ENCODE assay signal across 23 mouse cellular contexts in the genomic region with DNA sequence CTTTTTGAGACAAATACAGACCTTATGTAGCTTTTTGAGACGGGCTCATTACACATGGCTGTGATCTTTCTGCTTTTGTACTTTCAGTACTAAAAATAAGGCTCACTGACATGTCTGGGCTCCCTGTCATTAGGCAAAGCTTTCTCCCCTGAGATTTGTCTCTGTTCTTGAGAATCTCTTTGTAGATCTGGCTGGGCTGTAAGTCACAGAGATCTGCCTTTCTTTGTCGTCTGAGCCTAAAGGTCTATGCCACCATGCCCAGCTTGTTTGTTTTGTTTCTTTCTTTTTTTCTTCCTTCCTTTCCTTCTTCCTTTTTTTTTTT. TPM values are rescaled to one million over a fixed set of nuclear protein-coding genes. Genes with fewer than 3 reads are reported as not detected.
"Had no signal": no experiment of that assay in that cellular context is flagged by ENCODE, and none has a peak within 500 bp of the region (broad histone marks: within the 10 kb centered on the region; RNA-seq: fewer than 3 reads in every experiment).

No protein-coding gene starts in this region.

- H3K9me3 ChIP-seq: neural tube, embryonic 13.5 days; neural tube, embryonic 15.5 days; stomach, embryonic 15.5 days had no signal

- H3K4me1 ChIP-seq: neural tube, embryonic 13.5 days; neural tube, embryonic 15.5 days; stomach, embryonic 15.5 days had no signal

- H3K4me3 ChIP-seq: neural tube, embryonic 13.5 days; neural tube, embryonic 15.5 days; stomach, embryonic 15.5 days had no signal

- H3K36me3 ChIP-seq: neural tube, embryonic 13.5 days; neural tube, embryonic 15.5 days; stomach, embryonic 15.5 days had no signal

- DNase-seq: retina, postnatal 1 day; right cerebral cortex, adult 18-20 months; right cerebral cortex, postnatal 14 days; right cerebral cortex, postnatal 25 days; right cerebral cortex, postnatal 4 days; spleen, adult 18-20 months; thymus, adult 18-20 months; thymus, adult 2 months; thymus, postnatal 14 days; thymus, postnatal 25 days; thymus, postnatal 36 days; thymus, postnatal 4 days had no signal

- H3K27me3 ChIP-seq: neural tube, embryonic 13.5 days; neural tube, embryonic 15.5 days; stomach, embryonic 15.5 days had no signal

- H3K27ac ChIP-seq: neural tube, embryonic 13.5 days; neural tube, embryonic 15.5 days; stomach, embryonic 15.5 days; stomach, postnatal 0 days had no signal

- H3K9ac ChIP-seq: neural tube, embryonic 13.5 days; neural tube, embryonic 15.5 days; stomach, embryonic 15.5 days had no signal

- H3K4me2 ChIP-seq: neural tube, embryonic 13.5 days; neural tube, embryonic 15.5 days; stomach, embryonic 15.5 days had no signal

RNA-seq across cellular contexts. Expression of gene Lrrc2, which starts 14.5 kb away (rescaled TPM):
- total RNA-seq: neutrophil, adult 5-6 weeks had no signal
- polyA plus RNA-seq: small intestine, adult 2 months; stomach, embryonic 14.5 days; stomach, embryonic 15.5 days had no signal

RNA-seq across cellular contexts. Expression of gene Tdgf1, which starts 19.9 kb away (rescaled TPM):
- polyA plus RNA-seq: small intestine, adult 2 months; stomach, embryonic 14.5 days; stomach, embryonic 15.5 days; stomach, embryonic 16.5 days; stomach, postnatal 0 days; urinary bladder, adult 2 months had no signal

RNA-seq across cellular contexts. Expression of gene Rtp3, which starts 24.5 kb away (rescaled TPM):
- total RNA-seq: neutrophil, adult 5-6 weeks had no signal
- polyA plus RNA-seq: neural tube, embryonic 13.5 days; neural tube, embryonic 14.5 days; stomach, embryonic 14.5 days; stomach, postnatal 0 days had no signal

RNA-seq across cellular contexts. Expression of gene Fam240a, which starts 49.2 kb away (rescaled TPM):
- polyA plus RNA-seq: neural tube, embryonic 13.5 days; neural tube, embryonic 14.5 days; neural tube, embryonic 15.5 days; small intestine, adult 2 months; stomach, embryonic 14.5 days; stomach, embryonic 15.5 days; stomach, embryonic 16.5 days; stomach, postnatal 0 days; testis, adult 2 months; urinary bladder, adult 2 months had no signal

RNA-seq across cellular contexts. Expression of gene Ltf, which starts 53.2 kb away (rescaled TPM):
- polyA plus RNA-seq: testis, adult 2 months; urinary bladder, adult 2 months had no signal
